Mouse (Mus musculus) intestine, postnatal 0 days (tissue): ENCODE measurements at regions not wholly inside any gene's neighbourhood (a gene's known extent, or its start where the extent isn't known, plus 50 kb on each side); places are given as distances from the start of the nearest gene placed in this dataset.

ENCODE experiments used
- ATAC-seq: fragments of 200-750 bp; cut with Nextera tagmentation; 2 replicates; pipeline ENCODE4 v1.8.0; 2017; ENCODE audit warnings: mild to moderate bottlenecking, moderate TSS enrichment, moderate library complexity
- H3K27ac ChIP-seq: fragments of 300-500 bp; sonication (generic); 2 replicates; pipeline ENCODE4 v1.5.1; 2014; ENCODE audit warnings: mild to moderate bottlenecking, low read depth, low read length, moderate library complexity
- H3K27me3 ChIP-seq: fragments of 300-500 bp; sonication (generic); replicated peaks from 2 replicates; pipeline ENCODE4 v1.6.1; 2014; ENCODE audit warnings: low read length, mixed read lengths; ENCODE audit not compliant: control insufficient read depth, insufficient read depth
- H3K36me3 ChIP-seq: fragments of 300-500 bp; sonication (generic); 2 replicates; pipeline ENCODE4 v1.6.1; 2014; ENCODE audit warnings: mild to moderate bottlenecking, moderate library complexity; ENCODE audit not compliant: control insufficient read depth, insufficient read depth
- H3K4me1 ChIP-seq: fragments of 300-500 bp; sonication (generic); replicated peaks from 2 replicates; pipeline ENCODE4 v1.6.1; 2014; ENCODE audit warnings: antibody characterized with exemption, low read length, mixed read lengths; ENCODE audit not compliant: control insufficient read depth, insufficient read depth
- H3K4me2 ChIP-seq: fragments of 300-500 bp; sonication (generic); replicated peaks from 2 replicates; pipeline ENCODE4 v1.6.1; 2014; ENCODE audit warnings: low read depth, mild to moderate bottlenecking, moderate library complexity
- H3K4me3 ChIP-seq: fragments of 300-500 bp; sonication (generic); 2 replicates; pipeline ENCODE4 v1.5.1; 2014; ENCODE audit warnings: low read depth, low read length
- H3K9ac ChIP-seq: fragments of 300-500 bp; sonication (generic); 2 replicates; pipeline ENCODE4 v1.6.1; 2014; ENCODE audit warnings: mild to moderate bottlenecking, low read depth, low read length
- H3K9me3 ChIP-seq: fragments of 300-500 bp; sonication (generic); 2 replicates; pipeline ENCODE4 v1.6.1; 2016; ENCODE audit warnings: mixed run types; ENCODE audit not compliant: control insufficient read depth
- CTCF ChIP-seq: sonication (generic); IDR thresholded peaks from 2 replicates; pipeline ENCODE4 v1.5.1; 2016; ENCODE audit warnings: low read depth, mild to moderate bottlenecking, control low read depth, antibody characterized with exemption, moderate library complexity
- WGBS: fragments of 180-500 bp; shearing (Covaris S2); extraction: QIAGEN DNeasy Blood & Tissue Kit; methylation state at CpG from one replicate; pipeline ENCODE4 v1.1.7; 2014; 5-methylcytosine and 5-hydroxymethylcytosine counted together

GRCm38 (mm10) chr2:159610451-159610850 lies 723.5 kb downstream of the Gm826 start:
- Histone ChIP-seq H3K9me3 (no peaks in the 10 kb centered on the region), H3K9ac (no peak overlapping the region), H3K4me1 (no peaks in the 10 kb centered on the region), H3K27ac (no peak overlapping the region), H3K4me2 (no peak overlapping the region), H3K36me3 (no peaks in the 10 kb centered on the region), H3K4me3 (no peak overlapping the region), H3K27me3 (no peaks in the 10 kb centered on the region)
- TF ChIP-seq CTCF: no peak
- 73% methylated on average over 4 of the region's 4 CpGs for WGBS
- no peak for ATAC-seq

GRCm38 (mm10) chr2:159616685-159617084 lies 717.3 kb downstream of the Gm826 start:
- WGBS: 60% methylated on average over 4 of the region's 4 CpGs
- ATAC-seq: no peak
- Histone ChIP-seq H3K36me3 (no peaks in the 10 kb centered on the region), H3K27me3 (no peaks in the 10 kb centered on the region), H3K4me1 (no peaks in the 10 kb centered on the region), H3K9ac (no peak overlapping the region), H3K9me3 (no peaks in the 10 kb centered on the region), H3K27ac (no peak overlapping the region), H3K4me2 (no peak overlapping the region), H3K4me3 (no peak overlapping the region)
- no peak for TF ChIP-seq CTCF

- H3K9ac ChIP-seq: no peak overlapping the region
- H3K36me3 ChIP-seq: no peaks in the 10 kb centered on the region
- no peak for TF ChIP-seq CTCF
- H3K9me3 ChIP-seq: no peaks in the 10 kb centered on the region
- H3K27ac ChIP-seq: no peak overlapping the region
- no peaks in the 10 kb centered on the region for H3K4me1 ChIP-seq
- WGBS: 85% methylated on average over 6 of the region's 6 CpGs
- no peaks in the 10 kb centered on the region for H3K27me3 ChIP-seq
- H3K4me3 ChIP-seq: no peak overlapping the region
- H3K4me2 ChIP-seq: no peak overlapping the region
- ATAC-seq: no peak
Observed at GRCm38 (mm10) chr2:159621261-159621660, 712.7 kb downstream of the Gm826 start.

- H3K9ac ChIP-seq: no peak overlapping the region
- H3K4me2 ChIP-seq: no peak overlapping the region
- no peaks in the 10 kb centered on the region for H3K27me3 ChIP-seq
- WGBS: 54% methylated on average over 5 of the region's 5 CpGs
- no peak overlapping the region for H3K27ac ChIP-seq
- no peak for TF ChIP-seq CTCF
- no peak for ATAC-seq
- H3K36me3 ChIP-seq: no peaks in the 10 kb centered on the region
- H3K4me1 ChIP-seq: no peaks in the 10 kb centered on the region
- no peak overlapping the region for H3K4me3 ChIP-seq
- no peaks in the 10 kb centered on the region for H3K9me3 ChIP-seq
Observed at GRCm38 (mm10) chr2:159622141-159622669, 711.8 kb downstream of the Gm826 start.

- Histone ChIP-seq H3K9ac (no peak overlapping the region), H3K27ac (no peak overlapping the region), H3K4me1 (no peaks in the 10 kb centered on the region), H3K4me3 (no peak overlapping the region), H3K27me3 (no peaks in the 10 kb centered on the region), H3K4me2 (no peak overlapping the region), H3K9me3 (no peaks in the 10 kb centered on the region), H3K36me3 (no peaks in the 10 kb centered on the region)
- ATAC-seq: no peak
- WGBS: 69% methylated on average over 1 of the region's 1 CpGs
- no peak for TF ChIP-seq CTCF
Observed at GRCm38 (mm10) chr2:159625306-159625705, 708.7 kb downstream of the Gm826 start.

- Histone ChIP-seq H3K4me1 (no peaks in the 10 kb centered on the region), H3K27me3 (no peaks in the 10 kb centered on the region), H3K4me2 (no peak overlapping the region), H3K9ac (no peak overlapping the region), H3K9me3 (no peaks in the 10 kb centered on the region), H3K4me3 (no peak overlapping the region), H3K36me3 (no peaks in the 10 kb centered on the region), H3K27ac (no peak overlapping the region)
- TF ChIP-seq CTCF: peak; percentile 67
- no peak for ATAC-seq
- WGBS: 41% methylated on average over 4 of the region's 4 CpGs
Observed at GRCm38 (mm10) chr2:159645861-159646260, 688.1 kb downstream of the Gm826 start.

GRCm38 (mm10) chr2:159646595-159646994 lies 687.4 kb downstream of the Gm826 start:
- H3K9me3 ChIP-seq: no peaks in the 10 kb centered on the region
- H3K4me3 ChIP-seq: no peak overlapping the region
- H3K4me2 ChIP-seq: no peak overlapping the region
- WGBS: 79% methylated on average over 2 of the region's 2 CpGs
- no peak for ATAC-seq
- H3K36me3 ChIP-seq: no peaks in the 10 kb centered on the region
- TF ChIP-seq CTCF: no peak
- H3K27ac ChIP-seq: no peak overlapping the region
- H3K9ac ChIP-seq: no peak overlapping the region
- no peaks in the 10 kb centered on the region for H3K4me1 ChIP-seq
- H3K27me3 ChIP-seq: no peaks in the 10 kb centered on the region
